Mouse (Mus musculus): ENCODE data around the gene Galnt15. TPM values are rescaled to one million over a fixed set of nuclear protein-coding genes. Genes with fewer than 3 reads are reported as not detected.
A peak's percentile ranks its signal among the peaks of the same experiment; 100 is the strongest.
"Not testable (repeated sequence)": the region's sequence is repeated elsewhere in the genome, so short reads cannot be mapped to it uniquely, and the experiment has no call there.

Gene Galnt15
- polyA plus RNA-seq, 1 experiment from 2014 or later: 0.14 TPM

DNA sequence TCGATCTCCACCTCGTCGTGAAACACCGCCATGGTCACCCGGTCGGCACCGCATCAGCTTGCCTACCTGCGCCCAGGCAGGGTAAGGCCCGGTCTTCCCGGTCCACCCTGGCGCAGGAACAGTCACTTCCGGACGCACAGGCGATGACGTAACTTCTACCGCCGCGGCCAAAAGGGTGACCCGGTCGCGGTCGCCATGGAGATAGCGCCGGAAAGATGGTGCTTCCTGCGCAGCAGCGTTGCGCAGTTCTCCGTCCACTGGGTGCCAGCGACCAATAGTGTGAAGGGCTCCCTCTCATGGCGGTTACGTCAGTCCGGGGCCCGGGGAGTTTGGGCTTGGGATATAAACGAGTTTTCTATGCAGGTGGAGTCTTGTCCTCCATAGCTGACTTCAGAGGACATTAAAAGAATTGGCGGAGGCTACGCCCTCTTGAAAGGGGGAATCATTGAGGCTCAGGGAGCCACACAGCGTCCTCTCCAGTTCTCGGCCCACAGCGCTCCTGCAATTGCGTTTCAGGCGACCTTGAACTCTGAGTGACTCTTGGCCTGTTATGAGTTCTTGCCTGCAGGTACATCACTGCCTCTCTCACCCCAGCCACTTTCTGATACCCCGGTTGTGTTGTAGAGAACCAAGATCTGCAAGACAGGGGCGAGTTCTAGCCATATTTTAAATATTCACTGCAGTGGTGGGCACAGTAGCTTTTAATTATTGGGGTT, 56.9 kb downstream of the Galnt15 start, which contains the start of gene Dph3:
Dph3 (minus strand) TSS at position 244 of the 716 bp plus-strand sequence.
- in situ Hi-C loops (cut with MboI; ENCODE audit: low pct_unique_long_range_greater_than_20kb): no loop called here
- ChIA-PET POLR2A (interaction anchor here (0.6 to 1.0 kb wide), 2 partner anchors 22 to 138 kb away, joined by 3 read pairs; no protein-coding TSS in a partner anchor), CTCF (interaction anchor here (1.3 kb wide), 1 partner anchor 107 kb away, joined by 3 read pairs; no protein-coding TSS in a partner anchor)
- no peaks in the 10 kb centered on the region for H3K27me3 ChIP-seq
- peak; percentile 91 for ATAC-seq
- TF ChIP-seq CTCF (IDR thresholded peaks at IDR 0.05): no peak
- peak; percentile 96 for DNase-seq (ENCODE audit: low read depth, low spot score)

DNA sequence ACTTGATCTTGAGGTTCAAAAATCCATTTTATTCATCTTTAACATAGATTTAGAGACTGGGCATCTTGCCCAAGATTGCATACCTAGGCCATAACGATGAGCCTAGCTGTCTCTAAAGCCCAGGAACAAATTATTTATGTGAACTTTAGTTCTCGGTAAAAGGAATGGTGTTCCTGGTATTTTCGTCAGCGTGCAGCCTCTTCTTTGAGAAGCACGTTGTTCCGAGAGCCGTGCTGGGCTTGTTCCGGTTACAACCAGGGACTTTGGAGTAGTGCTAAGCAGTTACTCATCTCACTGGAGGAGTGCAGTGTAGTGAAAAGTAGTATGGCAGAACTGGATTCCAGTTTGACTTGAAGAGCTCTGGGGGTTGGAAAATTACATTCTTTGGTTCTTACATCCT, 57.4 kb downstream of the Galnt15 start:
- ChIA-PET CTCF (interaction anchor here (1.3 kb wide), 1 partner anchor 106 kb away, joined by 3 read pairs; no protein-coding TSS in a partner anchor), POLR2A (interaction anchor here (1.0 kb wide), 1 partner anchor 138 kb away, joined by 3 read pairs; no protein-coding TSS in a partner anchor)
- no peaks in the 10 kb centered on the region for H3K27me3 ChIP-seq
- DNase-seq (ENCODE audit: low read depth, low spot score) (no peak), ATAC-seq (no peak)
- in situ Hi-C loops (cut with MboI; ENCODE audit: low pct_unique_long_range_greater_than_20kb): no loop called here
- TF ChIP-seq CTCF (IDR thresholded peaks at IDR 0.05): no peak

DNA sequence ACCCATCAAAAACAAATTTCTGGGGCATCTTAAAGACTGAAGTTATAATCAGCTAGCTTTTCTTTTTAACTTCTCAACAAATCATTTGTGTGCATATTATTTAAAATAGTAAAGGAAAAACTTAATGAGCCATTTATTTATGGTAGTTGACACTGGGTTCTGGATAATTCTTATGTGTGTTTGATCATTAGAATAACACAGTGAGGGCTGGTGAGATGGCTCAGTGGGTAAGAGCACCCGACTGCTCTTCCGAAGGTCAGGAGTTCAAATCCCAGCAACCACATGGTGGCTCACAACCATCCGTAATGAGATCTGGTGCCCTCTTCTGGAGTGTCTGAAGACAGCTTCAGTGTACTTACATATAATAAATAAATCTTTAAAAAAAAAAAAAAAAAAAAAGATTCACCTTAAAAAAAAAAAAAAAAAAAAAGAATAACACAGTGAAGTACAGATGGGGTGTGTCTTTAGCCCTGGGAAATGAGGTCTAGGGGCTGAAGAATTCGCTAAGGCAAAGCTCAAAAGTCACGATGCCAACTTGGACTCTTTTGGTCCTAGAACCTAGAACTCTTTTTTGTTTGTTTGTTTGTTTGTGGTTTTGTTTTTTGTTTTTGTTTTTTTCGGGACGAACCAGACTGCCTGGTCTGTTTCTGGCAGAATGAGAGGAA, 58.9 kb downstream of the Galnt15 start:
- POLR2A ChIA-PET; ATAC-seq; CTCF ChIA-PET; DNase-seq (ENCODE audit: low read depth, low spot score); in situ Hi-C loops (cut with MboI; ENCODE audit: low pct_unique_long_range_greater_than_20kb); H3K27me3 ChIP-seq: not testable (repeated sequence)

DNA sequence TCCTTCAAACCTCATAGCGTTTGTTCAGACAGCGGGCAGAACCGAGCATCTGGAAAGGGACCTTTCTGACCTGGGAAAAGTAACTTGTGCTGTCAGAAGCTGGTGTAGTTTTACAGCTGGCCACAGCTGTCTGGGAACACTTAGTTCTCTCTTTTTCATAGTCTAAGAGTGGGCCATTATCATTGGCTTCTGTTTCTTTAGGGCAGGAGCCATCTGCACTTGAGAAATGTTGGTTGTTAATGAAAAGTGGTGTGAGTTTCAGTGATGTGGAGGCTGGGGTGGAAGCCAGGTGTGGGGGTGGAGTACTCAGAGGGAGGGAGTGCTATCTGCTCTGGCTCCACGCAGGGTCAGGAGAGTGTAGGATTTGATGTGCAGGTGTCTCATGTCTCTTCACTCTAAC, 62.3 kb downstream of the Galnt15 start:
- POLR2A ChIA-PET: no interaction called here
- CTCF ChIA-PET: no interaction called here
- H3K27me3 ChIP-seq: no peaks in the 10 kb centered on the region
- in situ Hi-C loops (cut with MboI; ENCODE audit: low pct_unique_long_range_greater_than_20kb): no loop called here
- ATAC-seq (no peak), DNase-seq (ENCODE audit: low read depth, low spot score) (no peak)
- no peak for TF ChIP-seq CTCF (IDR thresholded peaks at IDR 0.05)

DNA sequence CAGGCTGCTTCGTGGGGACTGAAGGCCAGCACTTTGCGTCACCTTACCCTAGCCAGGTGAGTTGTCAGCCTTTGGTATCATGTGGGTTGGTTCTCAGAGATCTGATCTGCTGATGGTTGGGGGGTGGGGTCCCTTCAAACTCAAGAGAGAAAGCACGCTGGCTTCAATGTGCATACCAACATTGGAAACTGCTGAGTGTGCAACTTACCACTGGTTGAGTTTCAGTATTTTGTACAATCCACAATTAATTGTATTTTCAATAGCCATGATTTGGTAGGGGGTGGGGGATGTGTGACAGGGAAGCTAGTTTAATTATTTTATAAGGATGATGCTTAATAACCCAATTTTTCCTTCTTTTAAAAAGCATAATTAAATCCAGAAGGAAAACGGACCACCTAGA, 62.9 kb downstream of the Galnt15 start:
- ATAC-seq: no peak

DNA sequence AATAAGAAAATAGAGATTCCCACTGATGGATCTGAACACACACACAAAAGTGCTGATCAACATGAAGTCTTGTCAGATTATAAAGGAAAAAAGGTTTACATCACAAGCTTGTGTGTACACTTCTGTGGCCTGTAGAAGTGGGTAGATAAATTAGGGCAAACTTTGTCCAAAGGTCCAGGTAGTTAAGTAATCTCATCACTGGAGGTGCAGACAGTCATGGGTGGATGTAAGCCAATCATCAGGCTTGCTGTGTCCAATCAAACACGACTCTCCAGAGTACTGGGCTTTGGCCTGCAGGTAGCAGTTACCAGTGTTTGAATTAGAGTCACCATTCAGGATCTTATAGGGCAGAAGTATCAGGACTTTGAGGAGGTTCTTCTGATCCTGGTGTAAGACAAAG, 64.2 kb downstream of the Galnt15 start:
- ATAC-seq: no peak
- in situ Hi-C loops (cut with MboI; ENCODE audit: low pct_unique_long_range_greater_than_20kb): no loop called here
- ChIA-PET POLR2A (no interaction called here), CTCF (no interaction called here)
- DNase-seq (ENCODE audit: low read depth, low spot score): no peak
- no peaks in the 10 kb centered on the region for H3K27me3 ChIP-seq
- TF ChIP-seq CTCF (IDR thresholded peaks at IDR 0.05): no peak

More for the DNA sequence above, 62.9 kb downstream of the Galnt15 start:
- no peak for DNase-seq (ENCODE audit: low read depth, low spot score)
- CTCF ChIA-PET: no interaction called here
- TF ChIP-seq CTCF (IDR thresholded peaks at IDR 0.05): no peak
- no peaks in the 10 kb centered on the region for H3K27me3 ChIP-seq
- POLR2A ChIA-PET: no interaction called here
- in situ Hi-C loops (cut with MboI; ENCODE audit: low pct_unique_long_range_greater_than_20kb): no loop called here

DNA sequence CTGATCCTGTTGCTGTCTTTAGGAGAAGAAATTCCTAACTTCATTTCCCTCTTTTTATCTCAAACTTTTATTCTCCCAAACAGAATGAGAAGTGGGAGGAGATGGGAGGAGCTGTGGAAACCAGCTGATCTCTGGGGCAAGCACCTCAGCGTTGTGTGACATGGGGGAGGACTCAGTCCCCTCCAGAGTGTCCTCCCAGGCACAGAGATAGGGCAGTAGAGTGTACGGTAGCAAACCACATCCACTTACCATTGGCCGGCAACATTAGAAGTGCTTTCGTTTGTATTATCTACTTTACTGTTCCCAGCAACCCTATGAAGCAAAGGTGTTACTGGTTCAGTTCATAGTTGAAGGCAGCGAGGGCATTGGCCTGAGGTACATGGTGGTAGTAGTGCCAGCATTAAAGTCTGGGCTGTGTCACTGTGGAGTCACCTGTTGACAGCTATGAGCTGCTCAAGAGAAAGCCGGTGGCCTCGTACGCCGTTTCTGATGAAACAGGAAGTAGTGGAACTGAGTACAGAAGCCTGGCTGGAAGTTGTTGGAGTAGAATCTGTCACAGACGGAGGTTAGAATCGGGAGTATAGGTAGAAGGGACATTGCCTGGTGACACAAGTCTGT, 64.8 kb downstream of the Galnt15 start:
- POLR2A ChIA-PET: interaction anchor here (1.0 kb wide), 1 partner anchor 71 kb away, joined by 4 read pairs; no protein-coding TSS in a partner anchor
- ATAC-seq: no peak
- DNase-seq (ENCODE audit: low read depth, low spot score): no peak
- CTCF ChIA-PET: interaction anchor here (0.8 kb wide), 1 partner anchor 11 kb away, joined by 3 read pairs; no protein-coding TSS in a partner anchor
- H3K27me3 ChIP-seq: no peaks in the 10 kb centered on the region
- no peak for TF ChIP-seq CTCF (IDR thresholded peaks at IDR 0.05)
- in situ Hi-C loops (cut with MboI; ENCODE audit: low pct_unique_long_range_greater_than_20kb): no loop called here

DNA sequence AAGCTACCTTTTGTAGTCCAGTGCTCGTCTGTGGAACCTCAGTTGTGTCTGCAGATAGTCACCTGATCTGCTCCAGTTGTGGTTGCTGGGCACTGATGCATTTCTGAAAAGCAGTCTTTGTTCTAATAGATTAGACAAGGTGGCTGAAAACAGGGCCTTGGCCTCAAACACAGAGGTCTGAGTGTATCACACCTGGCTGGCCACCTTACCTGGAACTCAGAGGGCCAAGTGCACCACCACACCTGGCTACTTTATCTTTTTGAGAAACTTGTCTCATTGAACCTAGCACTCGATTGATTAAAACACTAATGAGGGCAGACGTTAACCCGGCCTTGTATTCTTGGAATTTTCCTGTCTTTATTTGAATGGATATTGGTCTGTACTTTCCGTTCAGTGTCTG, 66.9 kb downstream of the Galnt15 start:
- TF ChIP-seq CTCF (IDR thresholded peaks at IDR 0.05): no peak
- ATAC-seq (no peak), DNase-seq (ENCODE audit: low read depth, low spot score) (no peak)
- ChIA-PET CTCF (no interaction called here), POLR2A (no interaction called here)
- no peaks in the 10 kb centered on the region for H3K27me3 ChIP-seq
- in situ Hi-C loops (cut with MboI; ENCODE audit: low pct_unique_long_range_greater_than_20kb): no loop called here

DNA sequence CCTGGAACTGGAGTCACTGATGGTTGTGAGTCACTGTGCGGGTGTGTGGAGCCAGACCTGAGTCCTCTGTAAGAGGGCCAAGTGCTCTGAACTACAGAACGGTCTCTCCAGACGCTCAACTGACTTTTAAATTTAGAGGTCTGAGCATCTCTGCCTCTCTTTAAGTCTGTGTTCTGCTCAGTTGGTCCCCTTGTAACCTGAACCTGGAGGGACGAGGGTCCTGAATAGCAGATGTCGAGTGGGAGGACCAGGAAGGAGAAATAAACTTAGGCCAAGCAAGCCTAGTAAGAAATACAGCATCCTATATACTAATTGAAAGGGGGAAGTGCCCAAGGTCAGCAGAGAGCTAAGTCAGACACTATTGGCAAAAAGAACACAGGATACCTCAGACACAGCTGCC, 68.0 kb downstream of the Galnt15 start:
- TF ChIP-seq CTCF (IDR thresholded peaks at IDR 0.05): no peak
- ChIA-PET POLR2A (no interaction called here), CTCF (interaction anchor here (1.1 kb wide), 1 partner anchor 10 kb away, joined by 3 read pairs; no protein-coding TSS in a partner anchor)
- H3K27me3 ChIP-seq: no peaks in the 10 kb centered on the region
- in situ Hi-C loops (cut with MboI; ENCODE audit: low pct_unique_long_range_greater_than_20kb): no loop called here
- DNase-seq (ENCODE audit: low read depth, low spot score) (no peak), ATAC-seq (no peak)

DNA sequence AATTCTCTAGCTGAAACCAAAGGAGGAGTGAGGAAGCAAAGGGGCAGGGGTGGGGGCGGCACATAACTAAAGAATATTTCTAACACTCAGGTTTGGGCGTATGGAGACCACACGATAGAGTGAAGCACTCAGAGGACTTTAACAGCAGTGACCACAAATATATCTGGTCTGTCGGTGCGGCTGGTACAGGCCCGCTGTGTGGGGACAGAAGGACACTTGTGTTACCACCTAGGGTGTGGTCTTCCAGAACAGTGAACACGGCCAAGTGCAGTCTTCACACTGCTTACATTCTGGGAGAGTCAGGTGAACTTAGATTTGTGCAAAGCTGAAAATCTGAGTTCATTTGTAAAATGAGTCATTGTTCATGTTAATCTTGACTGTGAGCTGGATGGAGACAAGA, 68.9 kb downstream of the Galnt15 start:
- DNase-seq (ENCODE audit: low read depth, low spot score): no peak
- in situ Hi-C loops (cut with MboI; ENCODE audit: low pct_unique_long_range_greater_than_20kb): no loop called here
- no peak for ATAC-seq
- H3K27me3 ChIP-seq: no peaks in the 10 kb centered on the region
- CTCF ChIA-PET: interaction anchor here (1.1 kb wide), 1 partner anchor 9 kb away, joined by 3 read pairs; no protein-coding TSS in a partner anchor
- TF ChIP-seq CTCF (IDR thresholded peaks at IDR 0.05): no peak
- POLR2A ChIA-PET: no interaction called here

DNA sequence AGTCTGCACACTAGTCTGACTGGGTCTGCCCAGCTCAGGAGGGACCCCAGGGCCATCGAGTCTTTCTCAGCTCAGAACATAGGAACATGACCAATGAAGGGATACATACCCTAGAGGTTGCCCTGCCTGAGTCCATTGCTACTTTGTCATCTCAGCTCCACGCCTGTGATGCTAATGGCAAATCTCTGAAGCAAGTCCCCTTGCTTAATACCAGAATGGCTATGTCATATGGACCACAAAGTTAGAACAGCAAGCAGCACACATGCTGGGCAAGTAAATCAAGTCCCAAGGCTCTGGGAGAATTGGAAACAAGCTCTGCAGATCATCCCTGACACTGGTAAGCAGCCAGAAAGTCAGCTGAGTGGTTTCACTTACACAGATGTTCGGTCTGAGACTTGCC, 70.2 kb downstream of the Galnt15 start:
- in situ Hi-C loops (cut with MboI; ENCODE audit: low pct_unique_long_range_greater_than_20kb): no loop called here
- POLR2A ChIA-PET: no interaction called here
- DNase-seq (ENCODE audit: low read depth, low spot score): no peak
- H3K27me3 ChIP-seq: no peaks in the 10 kb centered on the region
- no peak for ATAC-seq
- CTCF ChIA-PET: no interaction called here
- TF ChIP-seq CTCF (IDR thresholded peaks at IDR 0.05): no peak

Measured in Patski (cell line).